Mouse (Mus musculus) thymus, postnatal 4 days (tissue): ENCODE data around the gene Zfp398.

ENCODE experiments used
- DNase-seq: peaks from one replicate; pipeline ENCODE4 v3.0.0; 2021

Zfp398 gene

GRCm38 (mm10) chr6:47904917-47905695 is 69.6 kb downstream of the Zfp398 start:
- no peak for DNase-seq

- no peak for DNase-seq
These were observed 70.9 kb downstream of the Zfp398 start for GRCm38 (mm10) chr6:47906326-47906725.

GRCm38 (mm10) chr6:47909007-47909406 is 73.5 kb downstream of the Zfp398 start:
- DNase-seq = no peak

- no peak for DNase-seq
These were observed 76.2 kb downstream of the Zfp398 start for GRCm38 (mm10) chr6:47911650-47912049.

GRCm38 (mm10) chr6:47912991-47913390 is 77.5 kb downstream of the Zfp398 start:
- DNase-seq = no peak

GRCm38 (mm10) chr6:47917051-47917450 is 81.6 kb downstream of the Zfp398 start:
- DNase-seq = no peak

GRCm38 (mm10) chr6:47918768-47919274 is 83.4 kb downstream of the Zfp398 start:
- no peak for DNase-seq

- no peak for DNase-seq
These were observed 84.4 kb downstream of the Zfp398 start for GRCm38 (mm10) chr6:47919646-47920446.

- DNase-seq = peak; percentile 92
These were observed 85.2 kb downstream of the Zfp398 start, which contains the start of gene Zfp212 for GRCm38 (mm10) chr6:47920447-47921340. Gene Zfp212, plus strand, starts transcription at chr6:47920476.
